Mouse (Mus musculus) ovary, postnatal 10 days (tissue): ENCODE measurements around the gene Bbox1.

Experiments used
- DNase-seq: peaks from one replicate; pipeline ENCODE4 v3.0.0; 2022; ENCODE audit warnings: low spot score

Bbox1 gene

GRCm38 (mm10) chr2:110314509-110315155, at the start of gene Bbox1:
TSS of gene Bbox1 (minus strand) at chr2:110314560.
- DNase-seq = no peak

GRCm38 (mm10) chr2:110363855-110364254, 49.5 kb upstream of the Bbox1 start:
- no peak for DNase-seq

- peak; percentile 38 for DNase-seq
These were observed 48.3 kb upstream of the Bbox1 start, which contains the start of gene Fibin for GRCm38 (mm10) chr2:110362432-110363283. TSS of gene Fibin (minus strand) at chr2:110363183.

DNA sequence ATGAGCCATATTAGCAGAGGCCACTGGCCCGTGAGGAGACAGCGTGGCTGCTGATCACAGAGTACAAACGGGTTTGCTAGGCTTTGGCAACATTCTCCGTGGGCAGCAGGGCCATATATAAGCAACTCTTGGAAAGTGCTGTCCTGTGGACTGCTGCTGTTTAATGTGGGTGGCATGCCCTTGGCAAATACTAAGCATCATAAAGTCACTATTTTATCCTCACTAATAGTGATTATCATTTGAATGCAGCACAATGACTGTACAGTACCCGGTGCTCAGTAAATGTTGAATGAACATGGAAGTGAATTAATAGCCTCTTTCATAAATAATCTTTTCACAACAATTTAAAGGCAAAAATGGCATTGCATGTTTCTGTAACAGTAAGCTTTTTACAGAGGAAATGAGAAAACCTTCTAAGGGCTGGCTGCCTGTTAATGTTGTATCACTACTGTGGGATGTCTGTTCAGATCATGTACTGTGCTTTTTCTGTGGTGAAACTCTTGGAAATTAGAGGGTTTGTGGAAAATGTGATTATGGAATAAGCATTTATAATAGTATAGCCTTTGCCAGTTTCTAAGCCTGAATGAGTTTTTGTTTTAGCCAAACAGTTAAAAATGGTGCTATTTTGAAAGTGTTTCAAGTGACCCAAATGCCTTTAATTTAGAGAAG, 39.1 kb upstream of the Bbox1 start:
- DNase-seq = no peak

GRCm38 (mm10) chr2:110351843-110352251, 37.5 kb upstream of the Bbox1 start:
- no peak for DNase-seq

GRCm38 (mm10) chr2:110351406-110351805, 37.0 kb upstream of the Bbox1 start:
- no peak for DNase-seq

- no peak for DNase-seq
These were observed 14.6 kb upstream of the Bbox1 start for GRCm38 (mm10) chr2:110328953-110329352.

DNA sequence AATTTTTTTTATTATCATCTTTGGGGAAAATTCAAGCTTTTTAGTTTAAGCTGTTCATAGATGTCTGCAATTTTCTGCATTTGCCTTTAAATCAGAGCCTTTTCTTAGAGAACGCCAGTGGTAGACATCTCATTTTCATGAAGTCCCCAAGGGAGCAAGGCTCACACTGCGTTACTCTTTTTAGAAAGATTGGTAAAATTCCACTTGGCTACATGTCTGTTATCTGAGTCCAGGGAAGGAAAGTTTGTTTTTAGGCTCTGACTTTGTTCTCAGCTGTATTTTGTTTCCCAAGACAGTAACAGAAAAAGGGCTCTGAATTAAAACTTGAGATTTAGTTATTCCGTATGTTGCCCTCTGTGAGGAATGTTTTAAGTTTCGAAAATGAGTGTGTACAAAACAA, 5.6 kb upstream of the Bbox1 start:
- DNase-seq = no peak

DNA sequence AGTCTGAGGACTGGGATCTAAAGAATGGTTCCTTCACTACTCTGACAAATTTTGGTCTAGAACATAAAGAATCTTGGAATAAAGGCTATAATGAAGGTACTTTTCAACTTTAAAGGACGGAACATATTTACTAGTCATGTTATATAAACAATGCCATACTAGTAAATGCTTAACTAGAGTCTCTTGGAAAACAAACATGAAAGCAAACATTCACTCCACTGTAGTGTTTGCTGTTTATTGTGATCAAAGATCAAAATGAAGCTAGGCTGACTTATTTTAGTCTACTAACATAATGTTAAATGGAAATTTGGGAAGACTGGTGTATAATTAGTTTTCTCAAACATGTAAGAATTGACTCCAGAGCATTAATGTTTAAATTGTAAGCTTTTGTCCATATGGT, 4.9 kb upstream of the Bbox1 start:
- DNase-seq = no peak

DNA sequence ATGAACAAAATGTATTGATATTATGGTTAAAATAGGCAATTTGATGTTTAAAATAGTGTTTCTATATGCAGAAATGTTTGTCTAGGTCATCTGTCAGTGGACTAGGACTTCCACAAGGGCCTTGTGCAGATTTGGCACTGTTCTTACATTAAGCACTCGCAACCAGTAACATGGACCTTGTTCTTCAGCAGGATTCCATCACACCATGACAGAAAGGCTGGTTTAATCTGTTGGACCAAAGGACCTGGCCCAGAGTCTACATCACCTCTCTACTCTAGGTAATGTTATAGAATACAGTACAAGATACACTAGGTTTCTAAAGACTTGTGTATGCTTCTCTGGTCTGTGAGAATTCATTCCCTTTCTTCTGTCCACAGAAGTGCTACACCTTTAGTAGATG, 4.4 kb upstream of the Bbox1 start:
- no peak for DNase-seq

DNA sequence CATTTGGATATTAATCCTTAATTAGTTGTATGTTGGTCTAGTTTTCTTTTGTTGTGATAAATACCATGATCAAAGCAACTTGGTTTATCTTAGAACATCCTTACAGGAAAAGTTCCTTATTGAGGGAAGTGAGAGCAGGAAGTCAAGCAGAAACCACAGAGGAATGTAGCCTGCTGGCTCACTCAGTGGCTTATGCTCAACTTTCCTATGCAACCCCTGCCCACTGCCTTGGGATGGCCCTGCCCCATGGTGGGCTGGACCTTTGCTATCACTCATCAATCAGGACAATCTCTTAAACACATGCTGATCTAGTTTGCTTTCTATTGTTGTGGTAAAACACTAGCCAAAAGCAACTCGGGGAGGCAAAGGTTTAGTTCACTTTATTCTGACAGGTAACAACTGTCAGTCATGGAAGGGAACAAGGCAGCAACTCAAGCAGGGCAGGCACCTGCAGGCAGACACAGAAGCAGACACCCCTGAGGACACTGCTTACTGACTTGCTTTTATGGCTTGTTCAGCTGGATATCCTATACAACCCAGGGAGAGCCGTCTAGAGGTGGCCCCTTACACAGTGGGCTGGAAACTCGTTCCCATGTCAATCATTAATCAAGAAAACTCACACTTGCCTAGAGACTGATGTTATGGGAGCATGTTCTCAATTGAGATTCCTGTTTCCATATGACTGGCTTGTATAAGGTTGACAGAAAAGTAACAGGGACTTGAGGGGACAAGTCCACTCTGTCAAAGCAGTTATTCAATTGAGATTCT, 1.9 kb upstream of the Bbox1 start:
- DNase-seq = no peak

DNA sequence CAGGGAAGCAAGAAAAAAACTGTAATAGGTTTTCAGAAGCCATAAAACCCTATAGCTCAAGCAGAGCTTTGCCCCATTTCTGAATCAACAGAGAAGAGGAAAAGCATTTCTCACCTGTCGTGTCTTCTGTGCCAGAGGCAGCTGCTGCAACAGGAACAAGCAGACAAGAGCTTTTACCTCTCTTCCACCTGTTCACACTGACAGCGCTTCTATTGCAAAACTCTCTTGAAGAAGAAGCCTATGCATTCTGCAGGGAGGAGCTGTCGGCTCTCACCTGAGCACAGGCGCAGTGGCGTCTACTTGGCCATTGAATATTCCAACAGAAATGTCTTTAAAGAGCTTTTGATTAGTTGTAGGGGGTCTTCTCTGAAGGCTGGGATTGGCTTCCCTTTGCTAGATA, 286 bp downstream of the Bbox1 start:
- no peak for DNase-seq

- DNase-seq = no peak
These were observed 995 bp downstream of the Bbox1 start for GRCm38 (mm10) chr2:110313305-110313824.

DNA sequence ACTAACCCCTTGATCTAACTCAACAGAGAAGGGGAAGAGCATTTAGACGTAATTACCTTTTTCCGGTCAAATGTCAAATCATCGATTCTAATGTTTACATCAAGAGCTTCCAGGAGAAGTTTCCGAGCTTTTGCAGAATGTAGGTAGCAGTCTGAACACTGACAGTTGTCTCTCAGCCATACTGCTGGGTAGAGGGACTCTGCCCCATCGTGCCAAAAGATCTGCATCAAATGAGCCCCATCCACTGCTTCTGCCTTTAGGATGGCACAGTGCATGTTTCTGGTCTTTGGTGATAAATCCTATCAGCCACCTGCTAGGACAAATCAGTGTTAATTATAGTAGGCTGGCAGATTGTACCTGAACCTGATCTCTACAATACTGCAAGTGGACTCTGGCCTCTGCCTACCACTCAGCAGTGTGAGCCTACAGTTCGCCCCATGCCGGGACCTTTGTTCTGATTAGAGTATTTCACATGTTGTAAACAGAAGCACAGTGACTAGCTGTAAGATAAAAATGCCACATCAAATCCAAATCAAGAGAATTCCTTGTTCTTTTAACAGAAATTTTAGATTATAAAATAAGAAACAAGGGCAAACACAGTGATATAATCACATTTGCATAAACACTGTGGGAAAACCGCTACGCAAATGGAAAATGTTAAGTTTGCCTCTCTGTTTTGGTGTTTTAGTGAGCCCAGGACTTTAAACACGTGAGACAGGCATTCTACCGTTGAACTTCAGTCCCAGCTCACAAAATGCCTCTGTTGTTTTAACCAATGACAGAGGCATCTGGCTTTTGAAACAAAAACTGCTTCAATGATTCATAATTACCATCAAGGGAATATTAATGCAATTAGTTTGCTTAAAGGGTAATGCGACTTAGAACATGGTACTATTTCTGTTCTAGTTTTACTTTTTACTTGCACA, 8.7 kb downstream of the Bbox1 start:
- no peak for DNase-seq

DNA sequence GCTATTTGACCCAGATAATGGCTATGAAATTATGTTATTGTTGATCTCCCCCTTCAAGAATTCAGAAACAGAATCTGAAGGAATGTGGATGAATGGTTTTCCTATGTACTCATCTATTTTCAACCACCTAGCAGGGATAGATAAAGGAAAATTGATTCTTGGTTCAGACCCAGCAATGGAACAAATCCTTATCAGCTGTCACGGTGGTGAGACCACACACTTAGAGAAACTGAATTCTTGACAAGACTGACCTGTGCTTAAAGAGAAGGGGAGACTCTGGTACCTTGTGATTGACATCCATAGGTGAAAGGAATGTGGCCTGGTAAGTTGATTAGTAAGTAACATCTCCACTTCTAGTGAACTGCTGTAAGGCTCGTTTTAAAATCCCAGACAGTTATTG, 12.1 kb downstream of the Bbox1 start:
- no peak for DNase-seq

DNA sequence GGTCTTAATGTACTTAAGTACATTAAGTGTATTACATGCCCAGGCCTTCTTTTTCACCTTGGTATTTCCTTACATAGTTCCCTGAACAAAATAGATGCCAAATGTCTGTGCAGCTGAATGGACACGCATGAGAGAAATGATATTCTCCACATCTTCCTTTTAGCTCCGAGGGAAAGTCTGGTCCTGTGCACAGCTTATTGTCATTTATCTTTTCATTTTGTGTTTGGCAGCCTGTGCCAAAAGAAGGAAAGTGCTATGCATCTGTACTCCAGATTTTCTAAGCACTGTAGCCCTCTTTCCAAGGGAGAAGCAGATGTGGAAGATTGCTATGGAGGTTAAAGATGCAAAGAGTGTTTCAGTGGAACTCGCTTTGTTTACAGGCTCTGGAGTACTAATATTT, 13.0 kb downstream of the Bbox1 start:
- no peak for DNase-seq

GRCm38 (mm10) chr2:110294927-110295326, 19.4 kb downstream of the Bbox1 start:
- DNase-seq = no peak

- no peak for DNase-seq
These were observed 26.4 kb downstream of the Bbox1 start for GRCm38 (mm10) chr2:110287959-110288358.

- no peak for DNase-seq
These were observed 28.4 kb downstream of the Bbox1 start for GRCm38 (mm10) chr2:110285829-110286504.

DNA sequence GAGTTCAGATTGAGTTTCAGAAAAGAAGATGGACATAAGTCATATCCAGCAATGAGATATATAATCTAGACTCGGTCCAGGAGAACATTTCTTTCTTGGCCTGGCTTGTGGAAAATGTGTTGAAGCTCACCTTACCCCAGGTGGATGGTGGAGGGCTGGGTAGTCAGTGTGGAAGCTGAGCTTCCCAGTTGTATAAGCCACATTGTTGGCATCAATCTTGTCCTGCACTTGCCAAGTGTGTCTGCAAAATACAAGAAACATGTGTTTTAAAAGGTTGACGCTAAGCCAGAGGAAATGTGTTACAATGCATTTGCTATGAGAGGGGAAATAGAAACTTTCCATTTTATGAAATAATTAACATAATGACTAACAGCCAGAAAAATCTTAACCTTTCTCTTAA, 38.9 kb downstream of the Bbox1 start:
- no peak for DNase-seq
